Mouse (Mus musculus) skeletal muscle tissue, adult 2 months (tissue): ENCODE measurements at regions not wholly inside any gene's neighbourhood (a gene's known extent, or its start where the extent isn't known, plus 50 kb on each side); places are given as distances from the start of the nearest gene placed in this dataset.
"Not testable (repeated sequence)": the region's sequence is repeated elsewhere in the genome, so short reads cannot be mapped to it uniquely, and the experiment has no call there.

Experiments used
- DNase-seq: peaks from one replicate; pipeline ENCODE4 v3.0.0-alpha.2; 2012; ENCODE audit warnings: low read depth, low spot score

DNA sequence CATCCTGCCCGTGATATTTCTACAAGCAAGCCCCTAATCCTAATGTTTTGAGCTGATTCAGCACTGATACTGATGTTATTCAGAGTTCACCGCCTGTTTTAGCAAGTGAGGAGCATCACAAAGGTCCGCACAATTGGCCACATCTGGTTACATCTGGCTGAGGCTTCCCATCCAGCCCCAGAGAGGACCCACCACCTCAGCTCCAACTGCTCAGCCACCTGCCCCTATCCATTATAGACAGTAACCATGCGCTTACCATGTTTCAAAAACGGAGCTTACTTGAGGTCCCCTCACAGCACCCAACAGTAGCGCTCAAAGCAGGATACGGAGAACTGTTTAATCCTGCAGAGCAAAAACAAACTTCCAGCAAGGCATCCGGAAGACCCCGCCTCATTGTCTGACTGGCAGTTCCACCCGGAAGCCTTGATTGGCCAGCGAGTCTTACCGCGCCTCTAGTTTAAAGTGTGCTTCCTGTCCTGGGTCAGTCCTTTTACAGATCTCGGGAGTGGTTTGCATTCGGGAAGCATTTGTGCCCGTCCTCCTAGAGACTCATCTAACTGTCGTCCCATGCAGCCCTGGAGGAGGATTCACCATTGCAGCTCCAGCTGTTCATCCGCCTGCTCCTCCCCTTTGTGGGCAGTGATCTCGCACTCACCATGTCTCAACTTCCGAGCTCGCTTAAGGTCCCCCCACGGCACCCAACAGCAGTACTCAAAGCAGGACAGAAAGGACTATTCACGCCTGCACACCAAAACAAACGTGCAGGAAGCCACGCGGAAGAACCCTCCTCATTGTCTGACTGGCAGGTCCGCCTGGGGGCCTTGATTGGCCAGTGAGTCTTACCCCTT, 69.9 kb upstream of the Zfp825 start:
- peak; percentile 72 for DNase-seq

DNA sequence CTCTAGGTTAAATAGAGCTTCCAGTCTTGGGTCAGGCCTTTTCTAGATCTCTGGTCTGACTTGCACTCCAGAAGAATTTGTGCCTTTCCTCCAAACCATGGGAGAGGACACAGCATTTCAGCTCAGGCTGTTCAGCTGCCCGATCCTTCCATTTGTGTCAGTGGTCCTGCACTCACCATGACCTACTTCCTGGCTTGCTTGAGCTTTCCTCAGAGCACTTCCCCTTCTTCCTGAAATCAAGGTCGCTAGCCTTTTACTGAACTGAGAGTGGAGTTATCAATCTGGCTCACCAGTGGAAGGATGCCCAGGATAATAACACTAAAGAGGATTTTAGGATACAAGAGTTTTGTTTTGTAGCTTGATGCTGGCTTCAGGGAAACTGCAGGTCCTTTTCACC, 70.5 kb upstream of the Zfp825 start:
- DNase-seq = not testable (repeated sequence)

DNA sequence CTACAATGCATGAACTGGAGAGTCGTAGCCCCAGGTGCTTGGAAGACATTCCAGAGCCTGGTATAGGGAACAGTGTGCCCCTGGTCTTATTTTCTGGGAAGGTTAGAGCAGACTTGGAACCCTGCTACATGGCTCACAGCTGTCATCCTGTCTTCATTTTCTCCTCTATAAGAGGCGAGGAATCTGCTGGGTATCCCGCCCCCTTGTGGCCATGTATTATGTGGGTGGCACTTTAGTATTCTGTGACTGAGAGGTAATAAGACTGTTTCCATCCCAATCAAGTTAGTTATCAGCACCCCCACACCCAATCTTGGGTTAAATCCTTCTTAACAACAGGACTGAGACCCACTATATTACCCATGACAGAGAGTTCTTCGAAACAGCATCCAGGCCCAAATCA, 69.4 kb upstream of the Erap1 start:
- not testable (repeated sequence) for DNase-seq
